Mouse (Mus musculus): Measurements from ENCODE around the gene Itm2b. TPM values are rescaled to one million over a fixed set of nuclear protein-coding genes. Genes with fewer than 3 reads are reported as not detected.

The Itm2b gene
- polyA plus RNA-seq (2015; fragmentation: Nextera tagmentation; extraction: Ambion mirVana), result 1,456 and 1,514 TPM in 2 replicates

GRCm38 (mm10) chr14:73384913-73385719 is at the start of gene Itm2b:
Gene Itm2b (minus strand): TSS chr14:73385289.
- DNase-seq (ENCODE audit: low spot score), result peak; percentile 92

GRCm38 (mm10) chr14:73433487-73433886 is 48.4 kb upstream of the Itm2b start:
- DNase-seq (ENCODE audit: low spot score), result peak; percentile 41

GRCm38 (mm10) chr14:73430571-73430970 is 45.5 kb upstream of the Itm2b start:
- DNase-seq (ENCODE audit: low spot score), result no peak

GRCm38 (mm10) chr14:73425571-73426041 is 40.5 kb upstream of the Itm2b start:
- no peak for DNase-seq (ENCODE audit: low spot score)

- DNase-seq (ENCODE audit: low spot score), result no peak
Observed at GRCm38 (mm10) chr14:73424961-73425360, 39.9 kb upstream of the Itm2b start.

GRCm38 (mm10) chr14:73423542-73423941 is 38.5 kb upstream of the Itm2b start:
- no peak for DNase-seq (ENCODE audit: low spot score)

GRCm38 (mm10) chr14:73422621-73423020 is 37.5 kb upstream of the Itm2b start:
- no peak for DNase-seq (ENCODE audit: low spot score)

- no peak for DNase-seq (ENCODE audit: low spot score)
Observed at GRCm38 (mm10) chr14:73421580-73421979, 36.5 kb upstream of the Itm2b start.

GRCm38 (mm10) chr14:73420138-73420745 is 35.2 kb upstream of the Itm2b start:
- no peak for DNase-seq (ENCODE audit: low spot score)

- DNase-seq (ENCODE audit: low spot score), result no peak
Observed at GRCm38 (mm10) chr14:73416511-73416910, 31.4 kb upstream of the Itm2b start.

- no peak for DNase-seq (ENCODE audit: low spot score)
Observed at GRCm38 (mm10) chr14:73415376-73416035, 30.4 kb upstream of the Itm2b start.

- DNase-seq (ENCODE audit: low spot score), result no peak
Observed at GRCm38 (mm10) chr14:73411729-73412128, 26.6 kb upstream of the Itm2b start.

GRCm38 (mm10) chr14:73410083-73410482 is 25.0 kb upstream of the Itm2b start:
- DNase-seq (ENCODE audit: low spot score), result no peak

GRCm38 (mm10) chr14:73408223-73408845 is 23.2 kb upstream of the Itm2b start:
- peak; percentile 59 for DNase-seq (ENCODE audit: low spot score)

GRCm38 (mm10) chr14:73404016-73404415 is 18.9 kb upstream of the Itm2b start:
- no peak for DNase-seq (ENCODE audit: low spot score)

GRCm38 (mm10) chr14:73403351-73403750 is 18.3 kb upstream of the Itm2b start:
- DNase-seq (ENCODE audit: low spot score), result no peak

- no peak for DNase-seq (ENCODE audit: low spot score)
Observed at GRCm38 (mm10) chr14:73402296-73403035, 17.4 kb upstream of the Itm2b start.

- no peak for DNase-seq (ENCODE audit: low spot score)
Observed at GRCm38 (mm10) chr14:73401408-73401807, 16.3 kb upstream of the Itm2b start.

- peak; percentile 60 for DNase-seq (ENCODE audit: low spot score)
Observed at GRCm38 (mm10) chr14:73399866-73400618, 15.0 kb upstream of the Itm2b start.

GRCm38 (mm10) chr14:73398367-73398996 is 13.4 kb upstream of the Itm2b start:
- DNase-seq (ENCODE audit: low spot score), result peak; percentile 39

Data from thymus, postnatal 0 days (tissue).